Mouse (Mus musculus): Measurements from ENCODE around the gene S1pr1. TPM values are rescaled to one million over a fixed set of nuclear protein-coding genes. Genes with fewer than 3 reads are reported as not detected.
A peak's percentile ranks its signal among the peaks of the same experiment; 100 is the strongest.

The S1pr1 gene
- polyA plus RNA-seq, 2 experiments, result 18.5 to 20.5 TPM

- TF ChIP-seq POLR2A (IDR thresholded peaks at IDR 0.05; ENCODE audit: borderline replicate concordance, extremely low read depth, insufficient read depth, insufficient read length), result no peak
- Histone ChIP-seq H3K4me3 (replicated peaks; ENCODE audit: low read length) (no peak overlapping the region), H3K9me3 (ENCODE audit: control insufficient read depth, low read length) (no peaks in the 10 kb centered on the region), H3K4me1 (ENCODE audit: control insufficient read depth, insufficient read depth, low read length) (no peaks in the 10 kb centered on the region), H3K27me3 (ENCODE audit: control insufficient read depth, insufficient read depth, low read length) (no peaks in the 10 kb centered on the region), H3K27ac (replicated peaks; ENCODE audit: low read depth, low read length) (no peak overlapping the region), H3K36me3 (ENCODE audit: control insufficient read depth, insufficient read depth, low read length) (no peaks in the 10 kb centered on the region), H3K9ac (ENCODE audit: low read depth, low read length, severe bottlenecking) (no peak overlapping the region), H3K4me2 (replicated peaks; ENCODE audit: low read depth, low read length, severe bottlenecking) (no peak overlapping the region)
- DNase-seq (ENCODE audit: low spot score), result no peak
- ATAC-seq (ENCODE audit: low FRiP score, low read depth), result no peak
- 73% methylated on average over 7 of the region's 7 CpGs for WGBS
Measured at GRCm38 (mm10) chr3:115729187-115729586, 14.3 kb upstream of the S1pr1 start.

GRCm38 (mm10) chr3:115728211-115728610 is 13.3 kb upstream of the S1pr1 start:
- H3K4me2 ChIP-seq (replicated peaks; ENCODE audit: low read depth, low read length, severe bottlenecking), result no peak overlapping the region

GRCm38 (mm10) chr3:115718886-115719285 is 4.0 kb upstream of the S1pr1 start:
- Histone ChIP-seq H3K4me3 (replicated peaks; ENCODE audit: low read length) (no peak overlapping the region), H3K4me2 (replicated peaks; ENCODE audit: low read depth, low read length, severe bottlenecking) (no peak overlapping the region), H3K9ac (ENCODE audit: low read depth, low read length, severe bottlenecking) (no peak overlapping the region), H3K27ac (replicated peaks; ENCODE audit: low read depth, low read length) (no peak overlapping the region), H3K9me3 (ENCODE audit: control insufficient read depth, low read length) (no peaks in the 10 kb centered on the region), H3K27me3 (ENCODE audit: control insufficient read depth, insufficient read depth, low read length) (no peaks in the 10 kb centered on the region), H3K4me1 (ENCODE audit: control insufficient read depth, insufficient read depth, low read length) (peaks cover 6% of the 10 kb centered on the region), H3K36me3 (ENCODE audit: control insufficient read depth, insufficient read depth, low read length) (no peaks in the 10 kb centered on the region)
- WGBS, result 82% methylated on average over 6 of the region's 6 CpGs
- ATAC-seq (ENCODE audit: low FRiP score, low read depth) (no peak), DNase-seq (ENCODE audit: low spot score) (no peak)
- TF ChIP-seq POLR2A (IDR thresholded peaks at IDR 0.05; ENCODE audit: borderline replicate concordance, extremely low read depth, insufficient read depth, insufficient read length), result no peak

More at GRCm38 (mm10) chr3:115728211-115728610, 13.3 kb upstream of the S1pr1 start:
- no peak for TF ChIP-seq POLR2A (IDR thresholded peaks at IDR 0.05; ENCODE audit: borderline replicate concordance, extremely low read depth, insufficient read depth, insufficient read length)
- DNase-seq (ENCODE audit: low spot score), result no peak
- Histone ChIP-seq H3K9ac (ENCODE audit: low read depth, low read length, severe bottlenecking) (no peak overlapping the region), H3K27ac (replicated peaks; ENCODE audit: low read depth, low read length) (no peak overlapping the region), H3K9me3 (ENCODE audit: control insufficient read depth, low read length) (no peaks in the 10 kb centered on the region), H3K4me3 (replicated peaks; ENCODE audit: low read length) (no peak overlapping the region), H3K27me3 (ENCODE audit: control insufficient read depth, insufficient read depth, low read length) (no peaks in the 10 kb centered on the region), H3K4me1 (ENCODE audit: control insufficient read depth, insufficient read depth, low read length) (no peaks in the 10 kb centered on the region), H3K36me3 (ENCODE audit: control insufficient read depth, insufficient read depth, low read length) (no peaks in the 10 kb centered on the region)
- WGBS, result 74% methylated on average over 3 of the region's 3 CpGs
- no peak for ATAC-seq (ENCODE audit: low FRiP score, low read depth)

GRCm38 (mm10) chr3:115715900-115716515 is 1.1 kb upstream of the S1pr1 start:
- no peak overlapping the region for H3K9ac ChIP-seq (ENCODE audit: low read depth, low read length, severe bottlenecking)
- H3K27me3 ChIP-seq (ENCODE audit: control insufficient read depth, insufficient read depth, low read length), result no peaks in the 10 kb centered on the region
- DNase-seq (ENCODE audit: low spot score), result no peak
- H3K4me3 ChIP-seq (replicated peaks; ENCODE audit: low read length), result peak overlapping the region; percentile 55; the same call in 1 of the 2 replicates
- H3K4me1 ChIP-seq (ENCODE audit: control insufficient read depth, insufficient read depth, low read length), result peaks cover 13% of the 10 kb centered on the region
- H3K36me3 ChIP-seq (ENCODE audit: control insufficient read depth, insufficient read depth, low read length), result peaks cover 7% of the 10 kb centered on the region; the same call in 1 of the 2 replicates
- 67% methylated on average over 3 of the region's 3 CpGs for WGBS
- H3K27ac ChIP-seq (replicated peaks; ENCODE audit: low read depth, low read length), result no peak overlapping the region
- ATAC-seq (ENCODE audit: low FRiP score, low read depth), result no peak
- H3K9me3 ChIP-seq (ENCODE audit: control insufficient read depth, low read length), result no peaks in the 10 kb centered on the region
- H3K4me2 ChIP-seq (replicated peaks; ENCODE audit: low read depth, low read length, severe bottlenecking), result peak overlapping the region; percentile 81
- TF ChIP-seq POLR2A (IDR thresholded peaks at IDR 0.05; ENCODE audit: borderline replicate concordance, extremely low read depth, insufficient read depth, insufficient read length), result no peak

- Histone ChIP-seq H3K36me3 (ENCODE audit: control insufficient read depth, insufficient read depth, low read length) (peaks cover 7% of the 10 kb centered on the region; the same call in 1 of the 2 replicates), H3K9me3 (ENCODE audit: control insufficient read depth, low read length) (no peaks in the 10 kb centered on the region), H3K4me2 (replicated peaks; ENCODE audit: low read depth, low read length, severe bottlenecking) (peak overlapping the region; percentile 81), H3K9ac (ENCODE audit: low read depth, low read length, severe bottlenecking) (peak overlapping the region; percentile 80), H3K4me1 (ENCODE audit: control insufficient read depth, insufficient read depth, low read length) (peaks cover 13% of the 10 kb centered on the region), H3K4me3 (replicated peaks; ENCODE audit: low read length) (peak overlapping the region; percentile 55), H3K27me3 (ENCODE audit: control insufficient read depth, insufficient read depth, low read length) (no peaks in the 10 kb centered on the region), H3K27ac (replicated peaks; ENCODE audit: low read depth, low read length) (peak overlapping the region; percentile 70; the same call in 1 of the 2 replicates)
- DNase-seq (ENCODE audit: low spot score) (no peak), ATAC-seq (ENCODE audit: low FRiP score, low read depth) (no peak)
- TF ChIP-seq POLR2A (IDR thresholded peaks at IDR 0.05; ENCODE audit: borderline replicate concordance, extremely low read depth, insufficient read depth, insufficient read length), result no peak
- 8% methylated on average over 5 of the region's 5 CpGs for WGBS
Measured at GRCm38 (mm10) chr3:115714049-115714435, 830 bp downstream of the S1pr1 start.

Data from limb, embryonic 14.5 days (tissue).